Mouse (Mus musculus) midbrain, embryonic 16.5 days (tissue): ENCODE data around the gene Eef1akmt3. TPM values are rescaled to one million over a fixed set of nuclear protein-coding genes. Genes with fewer than 3 reads are reported as not detected.

Experiments used
- ATAC-seq: fragments of 200-750 bp; cut with Nextera tagmentation; 2 replicates; pipeline ENCODE4 v1.8.0; 2017; ENCODE audit warnings: moderate TSS enrichment
- H3K27ac ChIP-seq: fragments of 300-500 bp; sonication (generic); 2 replicates; pipeline ENCODE4 v1.5.1; 2014; ENCODE audit warnings: mild to moderate bottlenecking, low read length, mixed read lengths
- H3K27me3 ChIP-seq: fragments of 300-500 bp; sonication (generic); 2 replicates; pipeline ENCODE4 v1.6.1; 2014; ENCODE audit warnings: low read depth, low read length, mixed read lengths; ENCODE audit not compliant: control insufficient read depth, insufficient read depth
- H3K36me3 ChIP-seq: fragments of 300-500 bp; sonication (generic); 2 replicates; pipeline ENCODE4 v1.6.1; 2014; ENCODE audit warnings: mild to moderate bottlenecking, low read length, moderate library complexity, mixed read lengths; ENCODE audit not compliant: control insufficient read depth, insufficient read depth
- H3K4me1 ChIP-seq: fragments of 300-500 bp; sonication (generic); 2 replicates; pipeline ENCODE4 v1.6.1; 2014; ENCODE audit warnings: mild to moderate bottlenecking, low read length, mixed read lengths; ENCODE audit not compliant: control insufficient read depth, insufficient read depth
- H3K4me2 ChIP-seq: fragments of 300-500 bp; sonication (generic); 2 replicates; pipeline ENCODE4 v1.6.1; 2014; ENCODE audit warnings: mild to moderate bottlenecking, low read length, mixed read lengths
- H3K4me3 ChIP-seq: fragments of 300-500 bp; sonication (generic); 2 replicates; pipeline ENCODE4 v1.5.1; 2014; ENCODE audit warnings: low read depth, mild to moderate bottlenecking, low read length, moderate library complexity, mixed read lengths
- H3K9ac ChIP-seq: fragments of 300-500 bp; sonication (generic); 2 replicates; pipeline ENCODE4 v1.6.1; 2014; ENCODE audit warnings: low read depth, low read length, mixed read lengths
- H3K9me3 ChIP-seq: fragments of 300-500 bp; sonication (generic); replicated peaks from 2 replicates; pipeline ENCODE4 v1.6.1; 2014; ENCODE audit warnings: mild to moderate bottlenecking, low read length, mixed read lengths; ENCODE audit not compliant: control insufficient read depth, poor library complexity, severe bottlenecking
- WGBS: fragments of 180-500 bp; shearing (Covaris S2); extraction: QIAGEN DNeasy Blood & Tissue Kit; methylation state at CpG from one replicate; pipeline ENCODE4 v1.1.7; 2014; 5-methylcytosine and 5-hydroxymethylcytosine counted together
- polyA plus RNA-seq: library from polyadenylated mRNA; unstranded; fragments of >200 nt; fragmentation: Nextera tagmentation; extraction: Ambion mirVana; gene quantifications from 2 replicates; pipeline ENCODE4 v1.2.1, GENCODE M21; 2015

The Eef1akmt3 gene
- polyA plus RNA-seq, 1 experiment from 2014 or later = 0.21 TPM

- 82% methylated on average over 8 of the region's 8 CpGs for WGBS
- no peak for ATAC-seq
- Histone ChIP-seq H3K4me3 (no peak overlapping the region), H3K4me1 (peaks cover 3% of the 10 kb centered on the region), H3K4me2 (no peak overlapping the region), H3K27ac (no peak overlapping the region), H3K27me3 (no peaks in the 10 kb centered on the region), H3K9me3 (no peaks in the 10 kb centered on the region), H3K9ac (no peak overlapping the region), H3K36me3 (0 out of 2 replicates have a peak, but pooled peaks cover 3% of the 10 kb centered on the region)
Measured at GRCm38 (mm10) chr10:127033301-127033741, 8.0 kb downstream of the Eef1akmt3 start.

DNA sequence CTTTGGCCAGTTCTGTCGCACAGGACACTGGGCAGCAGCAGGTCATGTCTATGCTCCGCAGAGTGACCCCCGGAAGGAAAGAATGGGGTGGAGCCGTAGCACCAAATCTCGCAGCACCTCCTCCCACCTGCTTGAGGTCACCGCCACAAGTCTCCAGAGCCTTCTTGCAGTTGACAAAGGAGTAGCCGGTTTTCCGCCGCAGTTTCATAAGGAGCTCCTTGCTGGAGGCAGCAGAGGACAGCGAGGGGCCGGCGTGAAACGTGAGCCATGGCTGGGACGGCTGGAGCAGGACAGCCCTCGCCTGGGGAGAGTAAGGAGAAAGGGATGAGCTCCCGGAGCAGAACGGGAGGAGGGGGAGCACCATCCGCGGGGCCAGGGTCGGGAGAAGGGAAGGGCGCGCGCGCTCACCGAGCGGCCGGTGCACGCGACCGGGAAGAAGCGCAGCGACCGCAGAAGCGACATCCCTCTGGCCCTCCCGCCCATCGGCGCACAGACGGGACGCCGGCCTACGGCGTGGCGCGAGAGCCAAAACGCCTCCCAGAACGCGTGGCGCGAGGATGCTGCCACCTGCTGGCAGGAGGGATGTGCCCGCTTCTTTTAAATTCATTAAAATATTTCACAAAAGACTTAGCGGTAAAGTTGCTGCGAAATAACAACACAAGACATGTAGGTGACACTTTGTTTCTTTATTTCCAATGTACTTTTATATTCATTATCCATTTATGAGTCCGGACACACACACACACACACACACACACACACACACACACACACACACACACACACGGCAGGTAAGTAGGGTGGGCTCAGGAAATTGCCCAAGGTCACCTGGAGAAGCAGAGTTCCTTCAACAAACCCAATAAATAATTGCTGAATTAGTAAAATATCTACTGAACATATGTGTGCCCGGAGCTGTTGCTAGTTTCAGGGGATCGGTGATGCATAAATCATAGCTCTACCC lies 10.7 kb downstream of the Eef1akmt3 start, which contains the start of gene Tsfm:
Gene Tsfm, minus strand, starts transcription at position 505 of the 961 bp plus-strand sequence.
- 5% methylated on average over 56 of the region's 56 CpGs for WGBS
- peaks cover 3% of the 10 kb centered on the region for H3K4me1 ChIP-seq
- H3K9me3 ChIP-seq = no peaks in the 10 kb centered on the region
- H3K4me3 ChIP-seq = peak within 1 kb of the TSS; percentile 96
- peaks cover 14% of the 10 kb centered on the region for H3K36me3 ChIP-seq
- peak; percentile 88 for ATAC-seq
- peak within 1 kb of the TSS; percentile 76 for H3K27ac ChIP-seq
- peak within 1 kb of the TSS; percentile 87 for H3K4me2 ChIP-seq
- H3K27me3 ChIP-seq = no peaks in the 10 kb centered on the region
- H3K9ac ChIP-seq = peak within 1 kb of the TSS; percentile 91

GRCm38 (mm10) chr10:127018422-127018821 lies 22.9 kb downstream of the Eef1akmt3 start:
- no peaks in the 10 kb centered on the region for H3K9me3 ChIP-seq
- H3K9ac ChIP-seq = no peak overlapping the region
- ATAC-seq = no peak
- H3K27me3 ChIP-seq = no peaks in the 10 kb centered on the region
- peaks cover 9% of the 10 kb centered on the region; the same call in 1 of the 2 replicates for H3K36me3 ChIP-seq
- WGBS = 86% methylated on average over 15 of the region's 16 CpGs
- H3K4me1 ChIP-seq = no peaks in the 10 kb centered on the region
- H3K27ac ChIP-seq = no peak overlapping the region
- no peak overlapping the region for H3K4me3 ChIP-seq
- H3K4me2 ChIP-seq = no peak overlapping the region

DNA sequence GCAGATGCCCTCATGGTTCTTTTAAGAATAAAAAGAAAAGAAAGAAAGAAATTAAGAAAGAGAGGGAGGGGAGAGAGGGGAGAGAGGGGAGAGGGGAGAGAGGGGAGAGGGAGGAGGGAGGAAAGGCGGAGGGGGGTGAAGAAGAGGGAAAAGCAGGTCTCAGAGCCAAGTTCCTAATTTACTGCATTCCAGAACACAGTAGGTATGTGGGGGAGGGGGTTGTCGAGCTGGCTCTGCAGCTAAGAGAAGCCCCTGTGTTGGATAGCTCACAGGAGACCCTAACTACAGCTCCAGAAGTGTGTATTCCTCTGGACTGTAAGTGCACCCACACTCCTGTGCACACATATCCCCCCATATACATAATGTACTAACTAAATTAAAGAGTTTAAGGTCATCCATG lies 24.2 kb downstream of the Eef1akmt3 start:
- H3K27ac ChIP-seq = no peak overlapping the region
- no peak overlapping the region for H3K4me3 ChIP-seq
- 0 out of 2 replicates have a peak, but pooled peaks cover 4% of the 10 kb centered on the region for H3K36me3 ChIP-seq
- ATAC-seq = no peak
- no peaks in the 10 kb centered on the region for H3K27me3 ChIP-seq
- H3K4me1 ChIP-seq = no peaks in the 10 kb centered on the region
- no peaks in the 10 kb centered on the region for H3K9me3 ChIP-seq
- WGBS = 23% methylated on average over 2 of the region's 2 CpGs
- no peak overlapping the region for H3K9ac ChIP-seq
- no peak overlapping the region for H3K4me2 ChIP-seq

- Histone ChIP-seq H3K4me2 (no peak overlapping the region), H3K9me3 (no peaks in the 10 kb centered on the region), H3K9ac (no peak overlapping the region), H3K36me3 (no peaks in the 10 kb centered on the region), H3K4me3 (no peak overlapping the region), H3K4me1 (no peaks in the 10 kb centered on the region), H3K27ac (no peak overlapping the region), H3K27me3 (no peaks in the 10 kb centered on the region)
- ATAC-seq = no peak
- 62% methylated on average over 5 of the region's 5 CpGs for WGBS
Measured at GRCm38 (mm10) chr10:127016488-127016887, 24.8 kb downstream of the Eef1akmt3 start.

DNA sequence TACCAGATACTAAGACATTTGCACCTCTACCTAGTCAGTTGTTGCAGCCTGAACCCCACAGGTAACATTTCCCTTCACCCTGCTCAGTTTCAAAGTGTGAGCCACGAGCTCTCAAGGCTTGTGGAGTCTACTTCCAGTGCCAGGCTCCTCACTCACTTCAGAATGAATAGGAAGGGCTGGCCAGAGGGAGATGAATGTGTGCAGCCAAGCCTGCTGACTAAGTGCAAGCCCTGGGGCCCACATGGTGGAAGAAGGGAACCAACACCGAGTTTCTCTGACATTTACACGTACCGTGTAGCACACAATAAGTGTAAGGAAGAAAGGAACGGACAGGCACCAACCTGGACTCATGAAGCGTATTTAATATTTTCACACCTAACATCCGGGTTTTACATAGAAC lies 37.5 kb downstream of the Eef1akmt3 start:
- Histone ChIP-seq H3K9ac (no peak overlapping the region), H3K4me2 (no peak overlapping the region), H3K4me3 (no peak overlapping the region), H3K4me1 (no peaks in the 10 kb centered on the region), H3K27me3 (no peaks in the 10 kb centered on the region), H3K9me3 (no peaks in the 10 kb centered on the region), H3K36me3 (peaks cover 2% of the 10 kb centered on the region; the same call in 1 of the 2 replicates), H3K27ac (no peak overlapping the region)
- ATAC-seq = no peak
- WGBS = 73% methylated on average over 7 of the region's 7 CpGs

DNA sequence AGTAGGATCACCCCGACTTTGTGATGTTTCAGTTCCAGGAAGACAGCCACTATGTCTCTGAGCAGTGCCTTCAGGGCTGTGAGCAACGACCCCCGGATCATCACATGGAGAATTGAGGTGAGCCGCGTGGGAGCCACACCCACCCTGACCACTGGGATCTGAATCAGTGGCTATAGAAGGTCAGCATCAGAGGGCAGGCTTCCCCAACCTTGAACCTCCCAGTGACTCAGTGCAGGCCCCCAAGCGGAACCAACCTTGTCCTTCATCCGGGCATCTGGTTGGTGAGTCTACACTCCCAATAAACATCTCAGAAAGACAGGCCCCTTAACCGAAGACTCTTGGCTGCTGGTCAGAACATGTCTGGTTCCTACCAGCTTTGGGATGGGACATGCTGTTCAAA lies 38.0 kb downstream of the Eef1akmt3 start:
- Histone ChIP-seq H3K4me1 (no peaks in the 10 kb centered on the region), H3K27me3 (no peaks in the 10 kb centered on the region), H3K36me3 (peaks cover 6% of the 10 kb centered on the region; the same call in 1 of the 2 replicates), H3K27ac (no peak overlapping the region), H3K4me3 (no peak overlapping the region), H3K9ac (no peak overlapping the region), H3K4me2 (no peak overlapping the region), H3K9me3 (no peaks in the 10 kb centered on the region)
- 83% methylated on average over 8 of the region's 8 CpGs for WGBS
- ATAC-seq = no peak

- no peak overlapping the region for H3K9ac ChIP-seq
- no peak overlapping the region for H3K4me3 ChIP-seq
- H3K27ac ChIP-seq = no peak overlapping the region
- WGBS = 90% methylated on average over 5 of the region's 5 CpGs
- no peak for ATAC-seq
- H3K4me1 ChIP-seq = no peaks in the 10 kb centered on the region
- H3K9me3 ChIP-seq = no peaks in the 10 kb centered on the region
- peaks cover 10% of the 10 kb centered on the region for H3K36me3 ChIP-seq
- H3K27me3 ChIP-seq = no peaks in the 10 kb centered on the region
- H3K4me2 ChIP-seq = no peak overlapping the region
Measured at GRCm38 (mm10) chr10:127002765-127003164, 38.5 kb downstream of the Eef1akmt3 start.

DNA sequence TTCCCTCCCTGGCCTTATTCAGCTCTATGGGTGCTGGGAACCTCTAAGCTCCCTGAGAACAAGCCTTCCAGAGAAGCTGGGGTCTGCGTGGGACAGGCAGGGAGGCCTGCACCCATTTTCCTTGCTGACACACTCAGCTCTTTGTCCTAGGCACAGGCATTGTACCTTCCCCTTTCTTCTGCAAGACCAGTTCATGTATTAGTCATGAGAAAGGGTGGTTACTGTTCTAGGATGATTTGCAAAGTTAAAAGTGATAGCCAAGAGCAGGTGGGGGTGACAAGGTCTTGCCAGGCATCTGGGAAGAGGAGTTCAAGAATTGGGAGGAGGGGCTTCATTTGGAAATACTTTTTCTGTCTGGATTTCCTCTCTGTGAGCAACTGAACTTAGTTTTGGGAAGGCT lies 39.3 kb downstream of the Eef1akmt3 start:
- Histone ChIP-seq H3K9ac (no peak overlapping the region), H3K4me2 (no peak overlapping the region), H3K36me3 (peaks cover 16% of the 10 kb centered on the region), H3K9me3 (no peaks in the 10 kb centered on the region), H3K4me3 (no peak overlapping the region), H3K4me1 (no peaks in the 10 kb centered on the region), H3K27ac (no peak overlapping the region), H3K27me3 (no peaks in the 10 kb centered on the region)
- ATAC-seq = no peak
- WGBS = 57% methylated on average over 1 of the region's 1 CpGs
